Mouse (Mus musculus) CH12.LX (cell line): Measurements from ENCODE around the gene Slc28a3. TPM values are rescaled to one million over a fixed set of nuclear protein-coding genes. Genes with fewer than 3 reads are reported as not detected.

Source experiments
- DNase-seq: peaks from one replicate; pipeline ENCODE4 v3.0.0-alpha.2; 2013; ENCODE audit errors: extremely low read depth
- H3K27ac ChIP-seq: 2 replicates; pipeline ENCODE4 v1.5.1; 2012; ENCODE audit warnings: low read depth, mild to moderate bottlenecking, control low read depth, moderate library complexity; ENCODE audit not compliant: insufficient read depth
- H3K27me3 ChIP-seq: replicated peaks from 2 replicates; pipeline ENCODE3; 2012; ENCODE audit warnings: inconsistent platforms
- H3K36me3 ChIP-seq, 2 experiments: replicated peaks in 1 of 2; 2 replicates each; pipeline versions ENCODE3 to v1.6.1; 2012; ENCODE audit warnings: inconsistent platforms in 1 of 2, low read length in 1 of 2, mild to moderate bottlenecking in 1 of 2, mixed read lengths in 1 of 2, moderate library complexity in 1 of 2; ENCODE audit not compliant: control insufficient read depth in 1 of 2, insufficient read depth in 1 of 2
- H3K4me1 ChIP-seq, 2 experiments: 2 replicates each; pipeline ENCODE4 v1.6.1; 2012; ENCODE audit warnings: inconsistent platforms in 1 of 2, moderate library complexity in 1 of 2; ENCODE audit not compliant: insufficient read depth in 2 of 2, control insufficient read depth in 1 of 2
- H3K4me2 ChIP-seq: 2 replicates; pipeline ENCODE4 v1.6.1; 2012; ENCODE audit warnings: low read depth, mild to moderate bottlenecking, control low read depth; ENCODE audit not compliant: poor library complexity, insufficient read depth, severe bottlenecking
- H3K4me3 ChIP-seq, 3 experiments: fragments of 150-350 bp in 1 of 3; sonication (generic) in 1 of 3; replicated peaks in 1 of 3; 2 replicates each; pipeline versions ENCODE3 to v1.5.1; 2011 to 2012; ENCODE audit warnings: low read depth in 2 of 3, low read length in 2 of 3, mild to moderate bottlenecking in 2 of 3, moderate library complexity in 2 of 3, control low read depth in 1 of 3, improper control_type of control experiment in 1 of 3, inconsistent platforms in 1 of 3, mixed read lengths in 1 of 3; ENCODE audit not compliant: poor library complexity in 1 of 3
- H3K79me2 ChIP-seq: replicated peaks from 2 replicates; pipeline ENCODE4 v1.6.1; 2012; ENCODE audit warnings: mild to moderate bottlenecking, moderate library complexity; ENCODE audit not compliant: control insufficient read depth, poor library complexity, insufficient read depth, severe bottlenecking; ENCODE audit errors: extremely low read depth
- H3K9ac ChIP-seq: 2 replicates; pipeline ENCODE4 v1.6.1; 2012; ENCODE audit warnings: low read depth, mild to moderate bottlenecking, control low read depth, moderate library complexity; ENCODE audit not compliant: insufficient read depth
- H3K9me3 ChIP-seq: replicated peaks from 2 replicates; pipeline ENCODE3; 2012; ENCODE audit warnings: low read length, inconsistent platforms, mixed read lengths
- CHD1 ChIP-seq: IDR thresholded peaks from 2 replicates; pipeline ENCODE4 v1.6.1; 2012; ENCODE audit warnings: low read depth, low read length, improper control_type of control experiment, inconsistent platforms
- E2F4 ChIP-seq: IDR thresholded peaks from 2 replicates; pipeline ENCODE4 v1.6.1; 2011; ENCODE audit warnings: low read depth, low read length, improper control_type of control experiment; ENCODE audit not compliant: insufficient replicate concordance
- EP300 ChIP-seq: IDR thresholded peaks from 2 replicates; pipeline ENCODE4 v1.6.1; 2011; ENCODE audit warnings: low read length, improper control_type of control experiment
- ETS1 ChIP-seq: conservative IDR thresholded peaks from 2 replicates; pipeline ENCODE4 v1.6.1; 2012; ENCODE audit warnings: low read depth, mild to moderate bottlenecking, inconsistent platforms, low read length, improper control_type of control experiment, moderate library complexity
- HCFC1 ChIP-seq: IDR thresholded peaks from 2 replicates; pipeline ENCODE4 v1.6.1; 2012; ENCODE audit warnings: low read depth, mild to moderate bottlenecking, inconsistent platforms, low read length, improper control_type of control experiment
- IRF4 ChIP-seq: IDR thresholded peaks from 2 replicates; pipeline ENCODE4 v1.6.1; 2014; ENCODE audit warnings: low read depth, mild to moderate bottlenecking, inconsistent platforms, low read length, improper control_type of control experiment
- JUN ChIP-seq: IDR thresholded peaks from 2 replicates; pipeline ENCODE4 v1.6.1; 2011; ENCODE audit warnings: low read depth, mild to moderate bottlenecking, low read length, improper control_type of control experiment, moderate library complexity; ENCODE audit not compliant: insufficient read depth
- MAX ChIP-seq: IDR thresholded peaks from 2 replicates; pipeline ENCODE4 v1.6.1; 2011; ENCODE audit warnings: low read length, improper control_type of control experiment
- MEF2A ChIP-seq: IDR thresholded peaks from 2 replicates; pipeline ENCODE4 v1.6.1; 2014; ENCODE audit warnings: low read depth, mild to moderate bottlenecking, inconsistent platforms, low read length, improper control_type of control experiment, borderline replicate concordance
- MXI1 ChIP-seq: IDR thresholded peaks from 2 replicates; pipeline ENCODE4 v1.6.1; 2011; ENCODE audit warnings: mild to moderate bottlenecking, low read depth, low read length, improper control_type of control experiment
- NELFE ChIP-seq: IDR thresholded peaks from 2 replicates; pipeline ENCODE4 v1.6.1; 2011; ENCODE audit warnings: low read depth, low read length, improper control_type of control experiment
- PAX5 ChIP-seq: IDR thresholded peaks from 2 replicates; pipeline ENCODE4 v1.6.1; 2012; ENCODE audit warnings: low read length, inconsistent platforms, mixed read lengths
- POLR2A ChIP-seq: IDR thresholded peaks from 2 replicates; pipeline ENCODE4 v1.6.1; 2011; ENCODE audit warnings: low read depth, mild to moderate bottlenecking, improper control_type of control experiment, low read length
- RAD21 ChIP-seq: IDR thresholded peaks from 2 replicates; pipeline ENCODE4 v1.6.1; 2011; ENCODE audit warnings: low read depth, mild to moderate bottlenecking, low read length, improper control_type of control experiment, moderate library complexity
- TBP ChIP-seq: conservative IDR thresholded peaks from 2 replicates; pipeline ENCODE4 v1.6.1; 2011; ENCODE audit warnings: low read depth, low read length, improper control_type of control experiment
- UBTF ChIP-seq: IDR thresholded peaks from 2 replicates; pipeline ENCODE4 v1.6.1; 2012; ENCODE audit warnings: low read depth, mild to moderate bottlenecking, inconsistent platforms, low read length, improper control_type of control experiment, moderate library complexity
- USF1 ChIP-seq: IDR thresholded peaks from 2 replicates; pipeline ENCODE4 v1.6.1; 2014; ENCODE audit warnings: low read depth, mild to moderate bottlenecking, inconsistent platforms, low read length, improper control_type of control experiment
- USF2 ChIP-seq: conservative IDR thresholded peaks from 2 replicates; pipeline ENCODE4 v1.6.1; 2011; ENCODE audit warnings: low read depth, low read length, improper control_type of control experiment
- ZMIZ1 ChIP-seq: IDR thresholded peaks from 2 replicates; pipeline ENCODE4 v1.6.1; 2012; ENCODE audit warnings: low read depth, mild to moderate bottlenecking, inconsistent platforms, low read length, improper control_type of control experiment
- ZNF384 ChIP-seq: IDR thresholded peaks from 2 replicates; pipeline ENCODE4 v1.6.1; 2012; ENCODE audit warnings: low read depth, low read length, improper control_type of control experiment, inconsistent platforms
- dilution Hi-C: fragments of 300-500 bp; cut with MboI; formaldehyde crosslinking; loops from 2 replicates; pipeline ENCODE4 v1.14.3; 2020; ENCODE audit warnings: low sequenced_read_pairs; ENCODE audit not compliant: extremely low pct_unique_long_range_greater_than_20kb, extremely low pct_ligation_motif_present
- in situ Hi-C: fragments of 300-500 bp; cut with MboI; formaldehyde crosslinking; loops from 3 replicates; pipeline ENCODE4 v1.14.3; 2019; ENCODE audit warnings: low sequenced_read_pairs, low pct_ligation_motif_present, low pct_unique_long_range_greater_than_20kb, mixed read lengths
- polyA plus RNA-seq: library from polyadenylated mRNA; unstranded; fragments of >175 nt; gene quantifications from 2 replicates; pipeline ENCODE4 v1.2.1, GENCODE M21; 2012; ENCODE audit warnings: low read depth; ENCODE audit not compliant: insufficient read length
- total RNA-seq, 2 experiments: library from RNA; depleted of rRNA; stranded (reverse); fragments of 300-350 nt in 1 of 2; fragments of >200 nt in 1 of 2; gene quantifications; 2 replicates each; pipeline ENCODE4 v1.2.3; 2012 to 2014

The Slc28a3 gene
- total and polyA plus RNA-seq, 3 experiments = not detected

- no peak for DNase-seq
- H3K9me3 ChIP-seq = no peaks in the 10 kb centered on the region
- no peak overlapping the region for H3K4me2 ChIP-seq
- H3K9ac ChIP-seq = no peak overlapping the region
- dilution Hi-C loops = no loop called here
- no peaks in the 10 kb centered on the region for H3K36me3 ChIP-seq
- no peak overlapping the region for H3K4me3 ChIP-seq
- H3K4me1 ChIP-seq = peaks cover 0 to 12% of the 10 kb centered on the region in 2 experiments; a peak in 2 of 4 replicates
- H3K27ac ChIP-seq = no peak overlapping the region
- TF ChIP-seq USF1 (no peak), USF2 (no peak), E2F4 (no peak), CHD1 (no peak), IRF4 (no peak), HCFC1 (no peak), POLR2A (no peak), JUN (no peak), MAX (no peak), PAX5 (no peak), ZMIZ1 (no peak)
- TF ChIP-seq, all 38 proteins: peak for 0
- Histone ChIP-seq H3K27me3 (no peaks in the 10 kb centered on the region), H3K79me2 (no peaks in the 10 kb centered on the region)
- in situ Hi-C loops = loop anchor here (25.0 kb wide), 1 partner anchor 1136 kb away; the partner anchor contains the start of genes 1700014D04Rik and Spata31d1d
These were observed 9.3 kb downstream of the Slc28a3 start for GRCm38 (mm10) chr13:58601201-58601855.

GRCm38 (mm10) chr13:58598578-58598977 is 12.1 kb downstream of the Slc28a3 start:
- H3K4me2 ChIP-seq = no peak overlapping the region
- peaks cover 0 to 12% of the 10 kb centered on the region in 2 experiments; a peak in 2 of 4 replicates for H3K4me1 ChIP-seq
- peak; percentile 14 for DNase-seq
- H3K9ac ChIP-seq = no peak overlapping the region
- dilution Hi-C loops = no loop called here
- H3K36me3 ChIP-seq = no peaks in the 10 kb centered on the region
- in situ Hi-C loops = no loop called here
- H3K4me3 ChIP-seq = no peak overlapping the region
- H3K9me3 ChIP-seq = no peaks in the 10 kb centered on the region
- H3K27me3 ChIP-seq = no peaks in the 10 kb centered on the region
- no peak overlapping the region for H3K27ac ChIP-seq
- TF ChIP-seq EP300 (no peak), NELFE (no peak), TBP (no peak), ETS1 (no peak), CHD1 (no peak), USF2 (no peak), RAD21 (no peak), HCFC1 (no peak), ZNF384 (no peak), USF1 (no peak), UBTF (no peak), PAX5 (no peak), MEF2A (no peak), MXI1 (no peak)
- TF ChIP-seq, all 38 proteins: peak for 0
- H3K79me2 ChIP-seq = no peaks in the 10 kb centered on the region
